Mouse (Mus musculus) MEL (cell line): Measurements from ENCODE around the gene Galntl6.

Experiments
- CTCF ChIP-seq, 3 experiments: IDR thresholded peaks in 2 of 3; conservative IDR thresholded peaks in 1 of 3; 2 replicates each; pipeline ENCODE4 v1.5.1; 2011 to 2012; ENCODE audit warnings: low read length in 3 of 3, low read depth in 2 of 3, mild to moderate bottlenecking in 2 of 3, improper control_type of control experiment in 1 of 3, inconsistent platforms in 1 of 3, mixed read lengths in 1 of 3, moderate library complexity in 1 of 3; ENCODE audit not compliant: control insufficient read depth in 1 of 3, insufficient read depth in 1 of 3, poor library complexity in 1 of 3, severe bottlenecking in 1 of 3
- ELF1 ChIP-seq: IDR thresholded peaks from 2 replicates; pipeline ENCODE4 v1.6.1; 2014; ENCODE audit warnings: low read depth, mild to moderate bottlenecking, inconsistent platforms, low read length, improper control_type of control experiment, moderate library complexity
- GATA1 ChIP-seq: IDR thresholded peaks from 2 replicates; pipeline ENCODE4 v1.6.1; 2011; ENCODE audit warnings: low read depth, low read length, improper control_type of control experiment
- MAZ ChIP-seq: IDR thresholded peaks from 2 replicates; pipeline ENCODE4 v1.6.1; 2012; ENCODE audit warnings: low read depth, mild to moderate bottlenecking, inconsistent platforms, low read length, improper control_type of control experiment
- RAD21 ChIP-seq: IDR thresholded peaks from 2 replicates; pipeline ENCODE4 v1.6.1; 2011; ENCODE audit warnings: mild to moderate bottlenecking, low read depth, low read length, improper control_type of control experiment
- ZC3H11A ChIP-seq: IDR thresholded peaks from 2 replicates; pipeline ENCODE4 v1.6.1; 2012; ENCODE audit warnings: low read depth, mild to moderate bottlenecking, inconsistent platforms, low read length, improper control_type of control experiment
- ZNF384 ChIP-seq: IDR thresholded peaks from 2 replicates; pipeline ENCODE4 v1.6.1; 2012; ENCODE audit warnings: low read depth, mild to moderate bottlenecking, inconsistent platforms, low read length, improper control_type of control experiment

- TF ChIP-seq ELF1, result no peak
- TF ChIP-seq CTCF (IDR thresholded peaks at IDR 0.05 in 2 of 3, conservative IDR thresholded peaks at IDR 0.05 in 1 of 3; ENCODE audit: control insufficient read depth in 1 of 3, insufficient read depth in 1 of 3, low read depth in 2 of 3, low read length in 3 of 3, poor library complexity in 1 of 3, severe bottlenecking in 1 of 3), result no peak
- TF ChIP-seq MAZ, result no peak
- no peak for TF ChIP-seq ZC3H11A
- no peak for TF ChIP-seq RAD21
- no peak for TF ChIP-seq GATA1
- no peak for TF ChIP-seq ZNF384
Measured at GRCm38 (mm10) chr8:58660019-58660418, 252.4 kb downstream of the Galntl6 start.
